Mouse (Mus musculus) frontal cortex, postnatal 10 days (tissue): ENCODE data around the gene Vps13d.

Experiments
- DNase-seq, 2 experiments: peaks; one replicate each; pipeline ENCODE4 v3.0.0; 2022; ENCODE audit warnings: low spot score in 2 of 2, mixed read lengths in 1 of 2

The Vps13d gene

GRCm38 (mm10) chr4:145079324-145079723 lies 115.5 kb downstream of the Vps13d start:
- no peak for DNase-seq

- no peak for DNase-seq
Measured at GRCm38 (mm10) chr4:145074276-145074675, 120.5 kb downstream of the Vps13d start.

- DNase-seq = no peak
Measured at GRCm38 (mm10) chr4:145073728-145074127, 121.1 kb downstream of the Vps13d start.

GRCm38 (mm10) chr4:145071942-145072341 lies 122.9 kb downstream of the Vps13d start:
- no peak for DNase-seq

- DNase-seq = no peak
Measured at GRCm38 (mm10) chr4:145067019-145067680, 127.7 kb downstream of the Vps13d start.

- no peak for DNase-seq
Measured at GRCm38 (mm10) chr4:145066336-145067018, 128.3 kb downstream of the Vps13d start.

- DNase-seq = no peak
Measured at GRCm38 (mm10) chr4:145058749-145059442, 135.9 kb downstream of the Vps13d start.

- no peak for DNase-seq
Measured at GRCm38 (mm10) chr4:145056346-145056745, 138.5 kb downstream of the Vps13d start.

- DNase-seq = no peak
Measured at GRCm38 (mm10) chr4:145055792-145056191, 139.0 kb downstream of the Vps13d start.

GRCm38 (mm10) chr4:145054369-145054768 lies 140.4 kb downstream of the Vps13d start:
- no peak for DNase-seq

- DNase-seq = no peak
Measured at GRCm38 (mm10) chr4:145052697-145053096, 142.1 kb downstream of the Vps13d start.

GRCm38 (mm10) chr4:145052282-145052681 lies 142.5 kb downstream of the Vps13d start:
- DNase-seq = no peak

- DNase-seq = no peak
Measured at GRCm38 (mm10) chr4:145051209-145051969, 143.4 kb downstream of the Vps13d start.

- no peak for DNase-seq
Measured at GRCm38 (mm10) chr4:145050518-145051208, 144.1 kb downstream of the Vps13d start.

GRCm38 (mm10) chr4:145047964-145048363 lies 146.8 kb downstream of the Vps13d start:
- no peak for DNase-seq

GRCm38 (mm10) chr4:145046032-145046401 lies 148.8 kb downstream of the Vps13d start:
- DNase-seq = no peak

- no peak for DNase-seq
Measured at GRCm38 (mm10) chr4:145045312-145046031, 149.3 kb downstream of the Vps13d start.

- DNase-seq = no peak
Measured at GRCm38 (mm10) chr4:145041223-145041870, 153.5 kb downstream of the Vps13d start.

- no peak for DNase-seq
Measured at GRCm38 (mm10) chr4:145037631-145038416, 157.0 kb downstream of the Vps13d start.
